Mouse (Mus musculus): ENCODE results near the gene Gm20388.

- TF ChIP-seq CTCF (IDR thresholded peaks at IDR 0.05; ENCODE audit: insufficient read depth, low read depth, low read length): no peak
- no peak for TF ChIP-seq POLR2A (IDR thresholded peaks at IDR 0.05; ENCODE audit: insufficient read depth, low read depth, low read length)
Measured at GRCm38 (mm10) chr8:123113908-123114469, 3203.3 kb downstream of the Gm20388 start.

Measured in olfactory bulb, adult 2 months (tissue).